Mouse (Mus musculus) ovary, adult 18-20 months (tissue): ENCODE results near the gene Dera.

ENCODE experiments used
- DNase-seq: peaks from one replicate; pipeline ENCODE4 v3.0.0; 2022; ENCODE audit warnings: low spot score, mixed read lengths

The Dera gene

GRCm38 (mm10) chr6:137887258-137887657, 132.9 kb downstream of the Dera start:
- DNase-seq, result no peak

- no peak for DNase-seq
These were observed 143.3 kb downstream of the Dera start for GRCm38 (mm10) chr6:137897671-137898070.

DNA sequence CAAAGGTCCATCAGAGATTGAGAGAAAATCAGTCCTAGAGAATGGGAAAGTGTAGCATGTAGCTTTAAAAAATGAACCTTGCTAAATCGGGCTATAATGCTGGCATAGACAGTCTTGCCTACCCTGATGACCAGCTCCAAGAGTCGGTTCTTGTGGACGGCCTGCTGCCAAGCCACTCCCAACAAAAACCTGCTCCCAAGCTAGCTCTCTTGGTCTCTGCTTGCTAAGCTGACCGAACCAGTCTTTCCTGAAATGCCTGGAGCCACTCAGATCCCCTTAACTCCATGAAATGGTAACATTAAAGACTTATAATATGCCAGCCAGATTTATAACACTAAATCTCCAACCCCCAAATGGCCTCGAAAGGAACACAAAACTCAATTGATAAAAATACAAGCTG, 146.9 kb downstream of the Dera start:
- DNase-seq, result no peak
